26 mouse cellular contexts compared by ENCODE assay signal in genomic region chr9:77845664-77846290, GRCm38 (mm10).
DNase-seq lines count a peak whose midpoint lies in the region; ATAC-seq and TF ChIP-seq lines count a peak whose summit lies in the region.
"Had no signal": no experiment of that assay in that cellular context is flagged by ENCODE, and none has a peak within 500 bp of the region (broad histone marks: within the 10 kb centered on the region; RNA-seq: fewer than 3 reads in every experiment).

No protein-coding gene starts in this region.

- TF ChIP-seq CTCF in liver, adult 2 months (IDR thresholded peaks at IDR 0.05; ENCODE audit: low read depth, low read length) = no peak
- TF ChIP-seq CTCF in liver, postnatal 0 days (IDR thresholded peaks at IDR 0.05; ENCODE audit: low read depth) = no peak

- peak; percentile 90 for DNase-seq in heart, adult 11 months
- no peak for DNase-seq in heart, postnatal 4 days
- DNase-seq in liver, adult 2 months (ENCODE audit: extremely low read depth, low read depth, low spot score) = peak; percentile 99
- DNase-seq in liver = no peak
- DNase-seq in brain, adult 2 months (ENCODE audit: low read depth, low spot score) = peak; percentile 25
- DNase-seq in liver, postnatal 0 days = peak; percentile 41
- DNase-seq in B cell, adult 2 months = no peak
- DNase-seq: adrenal gland, postnatal 10 days; adrenal gland, postnatal 36 days; cerebellum, adult 11 months; cerebellum, adult 2 months; cerebellum, adult 9-11 months; cerebellum, postnatal 25 days; forebrain, postnatal 0 days; gastrocnemius, adult 2 months; gastrocnemius, postnatal 14 days had no signal

- H3K27ac ChIP-seq in liver, adult 2 months (replicated peaks; ENCODE audit: insufficient read depth, low read depth, low read length) = peak overlapping the region; percentile 67
- peak overlapping the region; percentile 88 for H3K27ac ChIP-seq in liver, postnatal 0 days (ENCODE audit: low read depth)
- H3K27ac ChIP-seq: gastrocnemius, adult 2 months; heart, embryonic 15.5 days; hindbrain, embryonic 10.5 days; hindbrain, embryonic 13.5 days; intestine, embryonic 15.5 days had no signal

- no peak overlapping the region for H3K9ac ChIP-seq in liver, adult 2 months (ENCODE audit: low read depth, low read length)
- H3K9ac ChIP-seq in liver, postnatal 0 days (replicated peaks) = no peak overlapping the region
- H3K9ac ChIP-seq: forebrain, postnatal 0 days; heart, embryonic 12.5 days; heart, embryonic 15.5 days; hindbrain, embryonic 13.5 days; intestine, embryonic 15.5 days had no signal

- H3K4me2 ChIP-seq in liver, postnatal 0 days (ENCODE audit: low read depth, low read length) = no peak overlapping the region
- H3K4me2 ChIP-seq: heart, embryonic 12.5 days; heart, embryonic 15.5 days; hindbrain, embryonic 13.5 days; intestine, embryonic 15.5 days had no signal

- 27% methylated on average over 11 of the region's 11 CpGs for WGBS in liver, adult 2 months
- 74% methylated on average over 11 of the region's 11 CpGs for WGBS in liver, postnatal 0 days (ENCODE audit: insufficient replicate concordance)

- no peak for TF ChIP-seq POLR2A in liver, adult 2 months (IDR thresholded peaks at IDR 0.05; ENCODE audit: extremely low read depth, insufficient read depth, low read length)

- H3K27me3 ChIP-seq in liver, adult 2 months (ENCODE audit: control insufficient read depth, insufficient read depth, low read length) = no peaks in the 10 kb centered on the region
- H3K27me3 ChIP-seq in liver, postnatal 0 days (ENCODE audit: insufficient read depth, low read length) = no peaks in the 10 kb centered on the region
- H3K27me3 ChIP-seq: CH12.LX; heart, embryonic 12.5 days; heart, embryonic 15.5 days; hindbrain, embryonic 13.5 days; intestine, embryonic 15.5 days had no signal

- H3K79me2 ChIP-seq in liver, adult 2 months (ENCODE audit: control insufficient read depth, insufficient read depth, low read length) = no peaks in the 10 kb centered on the region

- ATAC-seq in liver, postnatal 0 days = peak; percentile 95
- ATAC-seq: forebrain, embryonic 14.5 days; forebrain, postnatal 0 days; hindbrain, embryonic 16.5 days; intestine, embryonic 15.5 days; Patski had no signal

- H3K4me3 ChIP-seq in liver, adult 2 months (ENCODE audit: insufficient read depth, low read depth, low read length) = no peak overlapping the region
- H3K4me3 ChIP-seq in liver, postnatal 0 days (ENCODE audit: low read depth, low read length) = no peak overlapping the region
- H3K4me3 ChIP-seq: gastrocnemius, adult 2 months; heart, embryonic 12.5 days; heart, embryonic 15.5 days; hindbrain, embryonic 10.5 days; hindbrain, embryonic 13.5 days; intestine, embryonic 15.5 days had no signal

- H3K4me1 ChIP-seq in liver, adult 2 months (ENCODE audit: control insufficient read depth, insufficient read depth, low read length) = peaks cover 28% of the 10 kb centered on the region
- 0 out of 2 replicates have a peak, but pooled peaks cover 5% of the 10 kb centered on the region for H3K4me1 ChIP-seq in liver, postnatal 0 days (ENCODE audit: insufficient read depth)
- H3K4me1 ChIP-seq: heart, embryonic 12.5 days; heart, embryonic 15.5 days; hindbrain, embryonic 10.5 days; hindbrain, embryonic 13.5 days; intestine, embryonic 15.5 days had no signal

- H3K36me3 ChIP-seq in liver, adult 2 months (ENCODE audit: control insufficient read depth, insufficient read depth, low read length) = no peaks in the 10 kb centered on the region
- H3K36me3 ChIP-seq in liver, postnatal 0 days (replicated peaks; ENCODE audit: insufficient read depth, low read length) = no peaks in the 10 kb centered on the region
- H3K36me3 ChIP-seq: G1E; heart, embryonic 12.5 days; heart, embryonic 15.5 days; hindbrain, embryonic 10.5 days; hindbrain, embryonic 13.5 days; intestine, embryonic 15.5 days had no signal

- peak; percentile 91 for TF ChIP-seq EP300 in liver, postnatal 0 days (IDR thresholded peaks at IDR 0.05; ENCODE audit: low read depth)

- H3K9me3 ChIP-seq in liver, postnatal 0 days (ENCODE audit: low read length) = no peaks in the 10 kb centered on the region
- H3K9me3 ChIP-seq: G1E; heart, embryonic 12.5 days; heart, embryonic 15.5 days; hindbrain, embryonic 10.5 days; hindbrain, embryonic 13.5 days; intestine, embryonic 15.5 days had no signal

Comparison
In these comparisons a context has a peak if more than half of its experiments do, and no peak if none do; other contexts are left out.
1. DNase-seq: peak in heart, adult 11 months (single experiment), liver, adult 2 months (single experiment), brain, adult 2 months (single experiment) and liver, postnatal 0 days (single experiment); none in heart, postnatal 4 days (single experiment), liver (single experiment) and B cell, adult 2 months (0 of 2).